9 mouse cellular contexts compared by ENCODE assay signal in the genomic region with DNA sequence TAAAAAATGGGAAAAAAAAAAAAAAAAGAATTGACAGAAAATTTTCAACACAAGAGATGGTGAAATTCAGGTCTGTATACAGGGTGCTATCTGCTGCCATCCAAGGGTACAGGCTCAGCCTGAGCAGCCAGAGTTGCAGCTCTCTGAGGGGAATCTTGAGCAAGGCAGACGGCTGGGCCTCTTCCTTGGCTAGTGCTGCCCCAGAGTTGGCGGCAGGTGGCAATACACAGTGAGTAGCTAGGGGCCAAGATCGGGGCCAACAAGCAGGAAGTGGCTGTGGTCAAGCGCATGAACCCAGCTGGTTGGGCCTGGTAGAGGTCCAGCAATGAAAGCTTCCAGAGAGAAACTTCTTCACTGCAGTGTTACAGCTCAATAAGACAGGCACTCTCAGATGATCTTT. TPM values are rescaled to one million over a fixed set of nuclear protein-coding genes. Genes with fewer than 3 reads are reported as not detected.
DNase-seq lines count a peak whose midpoint lies in the region; ATAC-seq lines count a peak whose summit lies in the region.
"Not testable (repeated sequence)": the region's sequence is repeated elsewhere in the genome, so short reads cannot be mapped to it uniquely, and the experiment has no call there.
"Had no signal": no experiment of that assay in that cellular context is flagged by ENCODE, and none has a peak within 500 bp of the region (broad histone marks: within the 10 kb centered on the region; RNA-seq: fewer than 3 reads in every experiment).

No protein-coding gene starts in this region.

- H3K4me3 ChIP-seq in liver, embryonic 12.5 days: not testable (repeated sequence)

- not testable (repeated sequence) for H3K27me3 ChIP-seq in liver, embryonic 12.5 days (replicated peaks)

- not testable (repeated sequence) for H3K9ac ChIP-seq in liver, embryonic 12.5 days

- not testable (repeated sequence) for H3K4me2 ChIP-seq in liver, embryonic 12.5 days

- H3K36me3 ChIP-seq in liver, embryonic 12.5 days: not testable (repeated sequence)

- H3K27ac ChIP-seq in liver, embryonic 12.5 days: not testable (repeated sequence)

- WGBS in liver, embryonic 12.5 days (ENCODE audit: insufficient replicate concordance): 41% methylated on average over 4 of the region's 4 CpGs

- H3K4me1 ChIP-seq in liver, embryonic 12.5 days: not testable (repeated sequence)

- not testable (repeated sequence) for H3K9me3 ChIP-seq in liver, embryonic 12.5 days (replicated peaks)

- DNase-seq in 416B (ENCODE audit: low read depth): peak; percentile 68
- DNase-seq in heart, adult 11 months: peak; percentile 15

- peak; percentile 60 for ATAC-seq in common myeloid progenitor, adult 5-6 weeks (replicated peaks; ENCODE audit: low read depth, poor library complexity, severe bottlenecking)
- ATAC-seq in granulocyte monocyte progenitor cell, adult 5-6 weeks (replicated peaks; ENCODE audit: poor library complexity, severe bottlenecking): peak; percentile 76
- peak; percentile 27 to 51; a peak in 2 of 4 replicates for ATAC-seq in hematopoietic stem cell, adult 5-6 weeks (replicated peaks in 1 of 2; ENCODE audit: insufficient read depth in 1 of 2, low FRiP score in 2 of 2, low TSS enrichment in 1 of 2, low read depth in 1 of 2, poor library complexity in 2 of 2, severe bottlenecking in 2 of 2)
- ATAC-seq in liver, embryonic 12.5 days: peak; percentile 15; the same call in 1 of the 2 replicates
- ATAC-seq in megakaryocyte, adult 5-6 weeks (ENCODE audit: poor library complexity, severe bottlenecking): peak; percentile 73
- peak; percentile 67 for ATAC-seq in megakaryocyte progenitor cell, adult 5-6 weeks (replicated peaks; ENCODE audit: poor library complexity)

RNA-seq across cellular contexts. Expression of gene Asns, which starts 27.2 kb away (rescaled TPM):
- total RNA-seq in common myeloid progenitor, adult 5-6 weeks (2017): 62.3 and 69.7 TPM in 2 replicates
- total RNA-seq in granulocyte monocyte progenitor cell, adult 5-6 weeks (2014; fragmentation: Nextera tagmentation): 33.1 and 39.0 TPM in 2 replicates
- 22.1 and 23.9 TPM in 2 replicates for total RNA-seq in granulocyte monocyte progenitor cell, adult 5-6 weeks (2017)
- 19.4 and 45.4 TPM in 2 replicates for total RNA-seq in hematopoietic stem cell, adult 5-6 weeks (2017)
- 428 and 436 TPM in 2 replicates for polyA plus RNA-seq in liver, embryonic 12.5 days (2016; fragmentation: Nextera tagmentation; extraction: Ambion mirVana)
- total RNA-seq in megakaryocyte, adult 5-6 weeks (2015): 11.4 and 14.0 TPM in 2 replicates
- total RNA-seq in megakaryocyte, adult 5-6 weeks (2017): 5.4 and 10.7 TPM in 2 replicates
- 64.9 and 95.9 TPM in 2 replicates for total RNA-seq in megakaryocyte progenitor cell, adult 5-6 weeks (2015)
- total RNA-seq in megakaryocyte progenitor cell, adult 5-6 weeks (2017): 33.3 and 46.0 TPM in 2 replicates
- total RNA-seq: CH12.LX had no signal

Comparison
In these comparisons a context has a peak if more than half of its experiments do, and no peak if none do; other contexts are left out.
1. ATAC-seq: peak in every context shown above with its lines; median percentile 76 in granulocyte monocyte progenitor cell, adult 5-6 weeks; 73 in megakaryocyte, adult 5-6 weeks; 67 in megakaryocyte progenitor cell, adult 5-6 weeks; 60 in common myeloid progenitor, adult 5-6 weeks; 39 in hematopoietic stem cell, adult 5-6 weeks; 15 in liver, embryonic 12.5 days.